Mouse (Mus musculus) megakaryocyte-erythroid progenitor cell, adult 5-6 weeks (primary cell): ENCODE results near the gene Farsa. TPM values are rescaled to one million over a fixed set of nuclear protein-coding genes. Genes with fewer than 3 reads are reported as not detected.

Source experiments
- ATAC-seq: replicated peaks from 2 replicates; pipeline ENCODE4 v1.8.0; 2016; ENCODE audit warnings: mild to moderate bottlenecking, inconsistent platforms; ENCODE audit not compliant: severe bottlenecking, poor library complexity, low FRiP score, low TSS enrichment
- total RNA-seq, 2 experiments: library from RNA; stranded (forward) in 1 of 2; stranded (reverse) in 1 of 2; fragments of 200-1000, 215-1000 nt in 1 of 2; fragments of >200 nt in 1 of 2; fragmentation: Nextera tagmentation in 1 of 2; gene quantifications; 2 replicates each; pipeline ENCODE4 v1.2.3; 2014 to 2017

Gene Farsa
- total RNA-seq, 2 experiments from 2014 or later: 101 to 151 TPM

DNA sequence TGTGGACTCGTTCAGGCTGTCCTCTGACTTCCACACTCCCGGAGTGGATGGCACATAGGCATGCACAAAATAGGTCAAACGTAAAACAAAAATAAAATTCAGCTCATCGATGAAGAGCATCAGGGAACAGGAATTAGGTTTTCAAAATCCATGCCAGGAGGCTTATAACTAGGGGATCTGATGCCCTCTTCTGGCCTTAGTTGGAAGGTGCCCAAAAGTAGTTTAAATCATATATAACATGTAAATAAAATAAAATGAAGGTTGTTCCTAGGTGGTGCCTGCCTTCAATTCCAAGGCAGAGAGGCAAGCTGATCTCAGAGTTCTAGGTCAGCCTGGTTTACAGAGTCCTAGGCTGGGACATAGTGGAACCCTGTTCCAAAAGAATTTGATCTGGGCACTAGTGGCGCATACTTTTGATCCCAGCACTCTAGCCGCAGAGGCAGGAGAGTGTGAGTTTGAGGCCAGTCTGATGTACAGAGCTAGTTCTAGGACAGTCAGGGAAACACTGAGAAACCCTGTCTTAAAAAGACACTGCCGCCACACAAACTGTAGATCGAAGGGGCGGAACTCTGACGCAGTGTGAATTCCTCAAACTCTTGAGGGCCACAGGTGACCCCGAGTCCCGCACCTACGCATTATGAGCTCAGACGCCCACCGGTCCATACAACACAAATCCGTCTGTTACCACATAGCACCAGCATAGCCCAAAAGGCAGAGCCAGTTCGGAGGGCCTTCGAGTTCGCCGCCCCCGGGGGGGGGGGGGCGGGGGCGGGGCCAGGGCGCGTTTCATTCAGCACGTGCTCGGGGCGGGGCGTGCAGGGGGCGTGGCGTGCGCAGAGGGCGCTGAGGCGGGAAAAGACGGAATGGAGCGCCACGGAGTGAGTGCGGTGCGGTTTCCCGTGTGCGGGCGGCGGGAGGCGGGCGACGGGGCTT lies 14.9 kb downstream of the Farsa start, which contains the start of gene Syce2:
TSS of gene Syce2 (plus strand) at position 736 of the 933 bp plus-strand sequence.
- ATAC-seq: peak; percentile 61

DNA sequence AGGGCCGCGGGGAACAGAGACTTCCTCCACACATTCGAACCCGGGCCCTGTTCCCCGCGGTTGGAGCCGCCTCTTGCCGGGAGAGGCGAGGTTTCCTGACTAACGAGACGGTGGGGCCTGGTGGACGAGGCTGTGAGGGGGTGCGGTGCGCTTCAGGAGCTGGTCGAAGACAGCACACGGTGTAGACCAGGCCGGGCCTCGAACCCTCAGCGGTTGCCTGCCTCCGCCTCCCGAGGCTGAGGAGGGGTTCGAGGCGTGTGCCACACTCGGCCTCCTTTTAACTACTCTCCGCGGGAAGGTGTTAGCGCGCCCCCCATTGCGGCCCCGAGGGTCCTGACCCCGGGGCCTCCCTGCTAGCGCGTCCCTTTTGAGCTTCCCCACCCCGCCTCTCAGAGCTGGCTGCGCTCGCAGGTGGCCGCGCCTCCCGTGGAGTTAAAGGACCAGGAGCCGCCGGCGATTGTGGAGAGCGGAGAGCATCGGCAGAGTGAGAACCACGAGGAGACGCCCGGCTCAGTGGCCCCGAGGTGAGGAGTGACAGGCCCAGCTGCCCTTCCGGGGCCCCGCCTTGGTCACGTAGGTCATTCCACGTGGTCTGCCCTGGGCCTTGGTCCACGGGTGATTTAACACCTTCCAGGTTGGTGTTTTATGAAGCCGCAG lies 15.6 kb downstream of the Farsa start:
- ATAC-seq: peak; percentile 36

DNA sequence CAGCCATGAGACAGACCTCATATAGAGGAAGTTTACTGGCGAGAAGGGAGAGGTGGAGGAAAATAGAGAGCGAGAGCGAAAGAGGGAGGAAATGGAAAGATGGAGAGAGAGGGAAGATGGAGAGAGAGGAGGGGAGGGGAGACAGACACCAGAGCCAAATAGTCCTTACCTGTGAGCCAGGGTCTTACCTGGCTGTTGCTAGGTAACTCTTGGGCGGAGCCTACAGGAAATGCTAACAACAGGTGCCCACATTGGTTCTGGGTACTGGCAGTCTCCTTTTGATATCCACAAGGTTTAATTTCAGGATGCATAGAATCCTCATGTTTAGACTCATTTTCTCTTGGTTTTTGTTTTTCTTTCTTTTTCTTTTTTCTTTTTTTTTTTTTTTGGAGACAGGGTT lies 16.2 kb downstream of the Farsa start:
- no peak for ATAC-seq

DNA sequence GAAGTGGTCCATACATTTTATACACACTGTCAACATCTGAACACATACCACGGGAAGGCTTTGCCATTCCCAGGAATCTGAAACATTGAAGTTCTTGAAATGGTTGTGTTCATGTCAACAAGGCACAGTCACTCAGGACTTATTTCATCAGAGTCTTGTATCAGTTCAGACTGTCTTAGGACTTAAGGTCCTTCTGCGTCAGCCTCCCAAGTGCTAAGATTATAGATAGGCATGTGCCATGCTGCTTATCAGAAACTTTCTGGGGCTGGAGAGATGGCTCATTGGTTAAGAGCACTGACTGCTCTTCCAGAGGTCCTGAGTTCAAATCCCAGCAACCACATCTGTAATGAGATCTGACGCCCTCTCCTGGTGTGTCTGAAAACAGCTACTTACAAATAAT lies 17.6 kb downstream of the Farsa start:
- ATAC-seq: no peak

DNA sequence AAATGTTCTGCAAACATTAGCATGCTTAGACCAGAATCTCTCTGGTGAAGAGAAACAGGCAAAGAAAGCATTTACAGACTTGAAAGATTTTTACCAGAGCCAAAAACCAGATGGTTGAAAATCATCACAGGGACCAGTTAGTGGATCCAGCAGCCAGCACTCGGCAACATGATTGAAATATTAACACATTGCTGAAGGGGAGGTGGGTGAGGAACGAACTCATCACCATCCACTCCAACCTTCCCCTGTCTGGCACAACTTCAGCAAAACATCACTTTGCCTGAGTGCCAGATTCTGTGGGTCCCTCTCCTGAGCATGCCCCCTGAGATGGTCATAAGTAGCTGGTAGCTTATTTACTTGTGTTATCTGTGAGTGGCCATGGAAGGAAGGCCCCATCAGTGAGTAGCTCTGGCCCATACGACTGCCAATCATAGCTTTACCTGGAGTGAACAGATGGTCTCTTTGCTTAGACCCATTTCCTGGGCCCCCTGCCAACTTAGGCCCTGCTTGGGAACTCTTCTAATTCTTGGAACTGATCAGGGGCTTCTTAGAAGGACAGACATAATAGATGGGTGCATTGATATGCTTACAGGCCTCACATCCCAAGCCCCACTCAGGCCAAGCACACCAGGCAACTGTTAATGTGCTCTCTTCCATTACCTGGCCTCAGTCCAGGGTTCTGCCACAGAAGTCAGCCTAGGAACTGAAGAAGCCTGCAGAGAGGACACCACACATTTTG lies 20.7 kb downstream of the Farsa start:
- ATAC-seq: peak; percentile 34; the same call in 1 of the 2 replicates

DNA sequence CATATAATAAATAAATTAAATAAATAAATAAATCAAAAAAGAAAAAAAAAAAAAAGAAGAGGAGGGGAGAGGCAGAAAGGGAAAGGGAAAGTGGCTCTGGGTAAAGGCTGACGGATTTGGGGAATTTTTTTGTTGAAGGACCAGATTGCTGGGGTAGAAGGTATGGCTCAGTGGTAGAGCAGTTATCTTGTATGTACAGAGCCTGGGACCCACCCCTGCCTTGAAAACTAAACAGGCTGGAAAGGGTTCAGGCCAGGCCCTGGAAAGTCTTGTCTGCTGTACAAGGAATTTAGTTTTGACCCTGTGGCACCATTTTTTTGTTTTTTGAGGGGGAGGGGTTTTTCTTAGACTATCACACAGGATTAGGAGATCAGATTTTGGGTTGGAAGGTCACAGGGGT lies 22.1 kb downstream of the Farsa start:
- no peak for ATAC-seq

DNA sequence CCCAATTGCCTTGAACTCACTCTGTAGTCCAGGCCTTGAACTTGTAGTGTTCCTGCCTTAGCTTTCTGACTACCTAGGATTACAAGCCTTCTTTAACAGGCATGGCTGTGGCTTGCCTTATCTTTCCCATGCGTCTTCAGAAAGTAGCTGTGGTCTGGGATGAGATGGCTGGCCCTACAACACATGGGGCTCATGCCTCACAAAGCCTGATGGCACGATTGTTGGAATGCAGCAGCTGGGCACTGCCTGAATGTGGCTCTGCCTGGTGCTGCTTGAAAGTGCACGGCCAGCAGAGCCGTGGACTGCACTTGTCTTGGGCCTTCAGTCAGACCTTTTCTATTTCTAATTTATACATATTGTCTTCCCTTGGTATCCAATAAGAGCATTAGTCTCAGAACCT lies 27.9 kb downstream of the Farsa start:
- ATAC-seq: peak; percentile 67

DNA sequence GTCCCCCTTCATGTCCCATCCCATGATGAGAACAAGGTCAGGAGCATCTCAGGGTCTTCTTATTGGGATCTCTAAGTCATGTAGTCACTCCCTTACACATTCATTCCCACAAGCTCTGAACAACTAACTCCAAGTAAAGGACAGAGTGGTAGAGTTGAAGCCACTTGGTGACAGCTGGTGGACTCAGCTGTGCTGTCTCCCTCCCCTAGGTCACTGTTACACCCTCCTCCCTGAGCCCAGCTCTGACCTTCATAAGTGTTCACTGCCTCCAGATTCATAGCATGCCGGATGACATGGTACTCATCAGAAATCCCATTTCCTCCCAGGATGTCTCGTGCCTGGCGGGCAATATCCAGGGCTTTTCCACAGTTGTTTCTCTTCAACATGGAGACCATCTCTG lies 31.5 kb downstream of the Farsa start:
- ATAC-seq: no peak

DNA sequence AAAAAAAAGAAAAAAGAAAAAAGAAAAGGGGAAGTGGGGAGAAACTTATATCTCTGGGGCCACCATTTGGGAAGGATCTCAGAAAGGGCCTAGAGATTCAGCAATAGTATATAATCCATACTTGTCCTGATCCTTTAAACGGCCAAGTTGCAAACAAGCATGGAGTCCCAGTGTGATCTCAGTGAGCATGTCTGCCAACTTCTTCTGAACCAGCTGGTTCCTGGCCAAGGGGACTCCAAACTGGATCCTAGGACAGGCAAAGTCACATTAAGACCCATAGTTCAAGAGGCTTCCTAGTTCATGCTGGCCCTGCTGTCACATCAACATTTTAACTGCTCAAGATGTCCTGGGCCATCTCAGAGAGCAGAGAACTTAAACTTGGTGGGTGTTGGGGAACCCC lies 32.4 kb downstream of the Farsa start:
- ATAC-seq: no peak

DNA sequence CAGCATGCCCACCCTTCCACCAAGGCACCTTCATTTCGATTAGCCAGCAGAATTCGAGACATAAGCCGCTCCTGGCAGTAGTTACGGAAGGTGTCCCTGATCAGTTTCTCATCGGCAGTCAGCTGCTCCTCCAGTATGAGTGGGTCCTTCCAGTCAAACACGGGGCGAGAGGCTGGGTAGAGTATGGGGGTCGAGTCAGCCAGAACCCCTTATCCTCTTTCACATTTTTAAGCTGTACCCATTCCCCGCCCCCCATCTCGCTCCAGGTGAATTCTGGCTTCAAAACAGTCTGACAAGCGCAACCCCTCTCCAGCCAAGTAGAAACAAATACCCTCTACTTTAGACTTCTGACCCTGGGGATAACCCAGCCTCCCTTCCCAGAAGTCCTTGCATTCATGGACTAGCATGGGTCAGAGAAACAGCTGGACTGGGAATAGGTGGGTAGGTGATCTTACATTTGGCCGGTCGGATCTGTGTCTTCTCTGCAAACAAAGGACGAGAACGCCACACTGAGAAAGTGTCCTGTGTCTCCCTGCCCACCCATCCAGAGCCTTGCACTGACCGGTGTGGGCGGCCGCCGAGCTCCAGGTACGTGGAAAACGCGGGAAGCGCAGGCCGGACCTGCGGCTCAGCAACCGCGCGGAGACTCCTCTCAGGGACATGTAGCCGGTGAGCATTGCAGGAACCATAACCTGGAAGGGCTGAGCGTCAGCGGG lies 36.4 kb downstream of the Farsa start:
- ATAC-seq: no peak

DNA sequence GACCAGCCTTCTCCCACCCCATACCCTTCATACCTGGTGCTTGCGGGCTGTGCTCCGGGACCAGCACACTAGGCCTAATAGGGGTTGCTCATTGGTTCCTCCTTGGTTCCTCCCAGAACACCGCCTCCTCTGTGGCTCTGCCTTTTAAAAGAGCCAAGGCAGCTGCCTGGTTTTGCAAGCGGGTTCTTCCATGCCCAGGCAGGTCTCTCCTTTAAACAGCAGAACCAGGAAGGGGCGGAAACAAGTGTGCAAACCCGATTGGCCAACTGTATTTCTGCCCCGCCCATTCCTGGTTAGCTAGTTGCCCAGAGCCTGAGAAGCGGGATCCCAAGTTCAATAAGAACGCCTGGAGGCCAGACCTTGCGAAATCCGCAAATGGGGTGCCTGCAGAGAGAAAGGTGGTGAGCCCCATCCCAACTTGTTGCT lies 36.9 kb downstream of the Farsa start, which contains the start of gene Gcdh:
TSS of gene Gcdh (minus strand) at position 213 of the 426 bp plus-strand sequence.
- peak; percentile 99 for ATAC-seq

DNA sequence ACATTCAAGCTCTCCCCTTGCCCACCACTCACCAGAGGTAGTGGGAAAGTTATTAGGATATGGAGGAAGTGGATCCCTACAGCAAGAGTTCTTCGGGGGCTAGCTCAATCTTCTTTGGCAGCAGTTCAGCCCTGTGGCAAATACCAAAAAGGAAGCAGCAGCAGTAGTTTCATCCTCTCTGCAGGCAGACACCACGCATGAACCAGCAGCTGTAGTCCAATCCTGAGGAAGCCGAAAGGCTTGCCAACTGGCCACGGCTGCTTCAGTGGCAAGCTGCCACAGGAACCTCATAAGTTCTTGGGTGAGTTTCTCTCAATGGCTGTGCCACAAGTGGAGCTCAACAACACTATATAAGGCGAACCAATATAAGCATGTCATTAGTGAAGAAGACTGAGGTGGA lies 39.2 kb downstream of the Farsa start:
- ATAC-seq: no peak

DNA sequence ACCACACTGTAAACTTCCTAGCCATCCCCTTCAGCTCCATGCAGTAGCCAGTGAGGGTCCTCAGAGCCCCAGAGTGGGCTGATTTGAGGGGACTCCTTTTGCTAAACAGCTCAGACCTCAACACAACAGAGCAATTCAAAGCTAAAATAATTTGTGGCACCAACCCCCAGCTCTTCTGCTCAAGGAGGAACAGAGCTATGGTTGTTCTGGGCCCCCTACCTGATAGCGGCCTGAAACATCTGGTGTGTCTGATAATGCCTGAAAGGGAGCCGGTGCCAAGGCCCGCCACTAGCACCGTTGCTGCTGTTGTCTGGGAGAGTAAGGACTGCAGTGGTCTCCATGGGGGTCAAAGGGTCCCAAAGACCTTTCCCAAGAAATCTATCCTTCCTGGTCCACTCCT lies 44.3 kb downstream of the Farsa start:
- peak; percentile 74 for ATAC-seq

DNA sequence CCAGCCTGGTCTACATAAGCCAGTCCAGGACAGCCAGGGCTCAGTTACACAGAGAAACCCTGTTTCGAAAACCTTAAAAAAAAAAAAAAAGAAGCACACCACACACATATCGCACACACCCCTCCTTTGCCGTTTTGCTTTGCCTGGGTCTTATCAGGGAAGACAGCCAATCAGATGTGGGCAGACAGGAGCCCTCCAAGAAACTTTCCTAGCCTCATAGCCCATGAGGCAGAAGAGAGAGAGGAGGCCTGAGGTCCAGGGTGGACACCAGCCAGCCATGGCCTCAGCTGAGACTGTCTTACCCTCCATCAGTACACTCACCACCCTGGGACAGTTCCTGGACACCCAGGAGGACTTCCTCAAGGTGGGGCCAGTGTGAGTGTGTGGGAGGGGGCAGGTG lies 45.0 kb downstream of the Farsa start, which contains the start of gene Klf1:
TSS of gene Klf1 (plus strand) at position 177 of the 400 bp plus-strand sequence.
- peak; percentile 67 for ATAC-seq

DNA sequence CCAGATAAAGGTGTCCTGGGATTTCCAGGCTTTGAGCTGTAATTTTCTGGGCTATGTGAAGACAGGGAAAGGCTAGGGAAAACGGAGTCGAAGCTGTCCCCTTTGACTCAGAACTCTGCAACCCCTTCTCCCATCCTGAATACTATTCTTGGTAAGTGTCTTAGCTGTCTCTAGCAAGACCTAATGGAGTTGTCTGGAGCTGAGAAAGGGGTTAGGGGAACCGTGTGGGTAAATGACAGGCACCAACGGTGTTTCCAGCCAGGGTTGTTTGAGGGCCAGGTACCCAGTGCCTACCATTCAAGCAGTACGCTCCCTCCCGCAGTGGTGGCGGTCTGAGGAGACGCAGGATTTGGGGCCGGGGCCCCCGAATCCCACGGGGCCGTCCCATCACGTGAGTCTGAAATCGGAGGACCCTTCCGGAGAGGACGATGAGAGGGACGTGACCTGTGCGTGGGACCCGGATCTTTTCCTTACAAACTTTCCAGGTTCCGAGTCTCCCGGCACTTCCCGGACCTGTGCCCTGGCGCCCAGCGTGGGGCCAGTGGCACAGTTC lies 45.7 kb downstream of the Farsa start:
- no peak for ATAC-seq

DNA sequence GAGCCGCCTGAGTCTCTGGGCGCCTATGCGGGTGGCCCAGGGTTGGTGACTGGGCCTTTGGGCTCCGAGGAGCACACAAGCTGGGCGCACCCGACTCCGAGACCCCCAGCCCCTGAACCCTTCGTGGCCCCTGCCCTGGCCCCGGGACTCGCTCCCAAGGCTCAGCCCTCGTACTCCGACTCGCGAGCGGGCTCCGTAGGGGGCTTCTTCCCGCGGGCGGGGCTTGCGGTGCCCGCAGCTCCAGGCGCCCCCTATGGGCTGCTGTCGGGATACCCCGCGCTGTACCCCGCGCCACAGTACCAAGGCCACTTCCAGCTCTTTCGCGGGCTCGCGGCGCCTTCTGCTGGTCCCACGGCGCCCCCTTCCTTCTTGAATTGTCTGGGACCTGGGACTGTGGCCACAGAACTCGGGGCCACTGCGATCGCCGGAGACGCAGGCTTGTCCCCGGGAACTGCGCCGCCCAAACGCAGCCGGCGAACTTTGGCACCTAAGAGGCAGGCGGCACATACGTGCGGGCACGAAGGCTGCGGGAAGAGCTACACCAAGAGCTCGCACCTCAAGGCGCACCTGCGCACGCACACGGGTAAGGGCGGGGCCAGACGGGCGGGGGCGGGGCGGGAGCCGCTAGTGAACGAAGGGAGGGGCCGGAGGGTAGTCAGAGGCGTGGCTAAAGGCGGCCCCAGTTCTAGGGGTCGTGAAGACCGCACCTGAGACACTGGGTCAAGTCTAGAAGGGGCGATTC lies 46.3 kb downstream of the Farsa start:
- peak; percentile 50 for ATAC-seq

DNA sequence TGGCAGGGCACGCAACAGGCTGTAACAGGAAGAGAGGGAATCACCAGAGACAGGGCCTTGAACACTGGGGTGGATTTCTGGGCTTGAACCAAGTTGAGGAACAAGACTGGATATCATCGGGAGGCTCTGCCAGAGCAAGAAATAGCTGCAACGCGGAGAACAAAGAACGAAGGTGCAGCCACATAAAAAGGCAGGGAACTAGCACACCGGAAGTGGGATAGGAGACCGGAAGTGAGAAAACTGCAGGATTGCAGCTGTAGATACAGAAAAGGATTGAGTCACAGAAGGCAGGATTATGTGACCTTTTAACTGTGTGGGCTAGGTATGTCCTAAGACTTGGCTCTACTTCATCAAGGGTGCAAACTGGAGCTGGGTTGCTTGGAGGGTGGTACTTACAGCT lies 47.6 kb downstream of the Farsa start:
- no peak for ATAC-seq

DNA sequence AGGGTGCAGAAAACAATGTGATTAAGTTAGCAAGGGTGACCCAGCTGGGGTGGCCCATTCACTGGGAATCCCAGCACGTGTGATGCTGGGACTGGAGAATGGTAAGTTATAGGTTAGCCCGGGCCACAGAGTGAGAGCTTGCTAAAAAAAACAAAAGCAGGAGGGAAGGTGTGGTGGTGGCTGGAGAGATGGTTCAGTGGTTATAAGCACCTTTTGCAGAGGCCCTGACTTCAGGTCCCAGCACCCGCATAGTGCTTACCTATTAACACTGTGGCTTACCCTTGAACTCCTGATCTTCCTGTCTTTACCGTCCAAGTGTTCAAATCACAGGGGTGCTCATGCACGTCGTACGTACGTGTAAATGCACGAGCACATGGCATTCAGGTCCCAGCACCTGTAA lies 50.2 kb downstream of the Farsa start:
- no peak for ATAC-seq
